Mouse (Mus musculus) lung, postnatal 0 days (tissue): ENCODE measurements around the gene 1810062G17Rik. TPM values are rescaled to one million over a fixed set of nuclear protein-coding genes. Genes with fewer than 3 reads are reported as not detected.

Experiments
- ATAC-seq: fragments of 200-750 bp; cut with Nextera tagmentation; 2 replicates; pipeline ENCODE4 v1.8.0; 2017; ENCODE audit warnings: moderate library complexity
- DNase-seq: peaks from one replicate; pipeline ENCODE4 v3.0.0-alpha.2; 2016; ENCODE audit warnings: low spot score
- H3K27ac ChIP-seq: fragments of 300-500 bp; sonication (generic); 2 replicates; pipeline ENCODE4 v1.5.1; 2014; ENCODE audit warnings: antibody characterized with exemption, mild to moderate bottlenecking, low read length, mixed read lengths
- H3K27me3 ChIP-seq: fragments of 300-500 bp; sonication (generic); replicated peaks from 2 replicates; pipeline ENCODE4 v1.6.1; 2014; ENCODE audit warnings: low read length, mixed read lengths; ENCODE audit not compliant: insufficient read depth
- H3K36me3 ChIP-seq: fragments of 300-500 bp; sonication (generic); 2 replicates; pipeline ENCODE4 v1.6.1; 2014; ENCODE audit warnings: low read length, mixed read lengths; ENCODE audit not compliant: insufficient read depth
- H3K4me1 ChIP-seq: fragments of 300-500 bp; sonication (generic); 2 replicates; pipeline ENCODE4 v1.6.1; 2014; ENCODE audit warnings: antibody characterized with exemption, low read depth, low read length, mixed read lengths; ENCODE audit not compliant: insufficient read depth
- H3K4me2 ChIP-seq: fragments of 300-500 bp; sonication (generic); replicated peaks from 2 replicates; pipeline ENCODE4 v1.6.1; 2014; ENCODE audit warnings: low read depth, mild to moderate bottlenecking, low read length, moderate library complexity, mixed read lengths
- H3K4me3 ChIP-seq: fragments of 300-500 bp; sonication (generic); 2 replicates; pipeline ENCODE4 v1.5.1; 2014; ENCODE audit warnings: low read depth, low read length
- H3K9ac ChIP-seq: fragments of 300-500 bp; sonication (generic); replicated peaks from 2 replicates; pipeline ENCODE4 v1.6.1; 2014; ENCODE audit warnings: low read depth, mild to moderate bottlenecking
- H3K9me3 ChIP-seq: fragments of 300-500 bp; sonication (generic); 2 replicates; pipeline ENCODE4 v1.6.1; 2016; ENCODE audit warnings: low read length, mixed read lengths
- CTCF ChIP-seq: IDR thresholded peaks from 2 replicates; pipeline ENCODE4 v1.5.1; 2016; ENCODE audit warnings: antibody characterized with exemption, mild to moderate bottlenecking
- EP300 ChIP-seq: IDR thresholded peaks from 2 replicates; pipeline ENCODE4 v1.6.1; 2016; ENCODE audit warnings: antibody characterized with exemption, mild to moderate bottlenecking, control low read depth
- WGBS: fragments of 180-500 bp; shearing (Covaris S2); extraction: QIAGEN DNeasy Blood & Tissue Kit; methylation state at CpG from one replicate; pipeline ENCODE4 v1.1.7; 2014; 5-methylcytosine and 5-hydroxymethylcytosine counted together
- polyA plus RNA-seq: library from polyadenylated mRNA; unstranded; fragments of >200 nt; fragmentation: Nextera tagmentation; extraction: Ambion mirVana; gene quantifications from 2 replicates; pipeline ENCODE4 v1.2.1, GENCODE M21; 2015

The 1810062G17Rik gene
- polyA plus RNA-seq: 6.9 and 8.0 TPM in 2 replicates

DNA sequence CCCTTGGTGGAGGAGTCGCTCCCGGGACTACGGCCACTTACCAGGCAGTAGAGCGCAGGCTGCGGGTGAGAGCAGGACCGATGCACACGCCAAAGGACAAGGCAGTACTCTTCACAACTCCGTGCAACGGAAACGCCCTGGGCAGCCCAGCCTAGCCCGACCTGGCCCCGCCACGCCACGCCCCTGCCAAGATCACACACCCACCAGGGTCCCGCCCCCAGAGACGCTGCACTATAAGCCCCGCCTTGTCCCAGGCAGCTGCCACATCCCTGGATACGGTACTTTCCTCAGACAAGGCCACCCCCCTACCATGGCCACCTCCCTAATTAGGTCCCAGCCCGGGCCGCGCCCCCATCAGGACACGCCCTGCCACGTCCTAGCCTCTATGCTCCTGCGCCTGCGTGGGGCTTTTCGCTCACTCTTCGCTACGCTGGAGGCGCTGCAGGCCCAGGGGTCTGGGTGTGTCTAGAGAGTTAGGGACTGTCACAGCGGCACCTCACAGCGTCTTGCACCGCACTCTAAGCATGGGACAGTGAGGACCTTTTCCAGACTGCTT is at the start of gene 1810062G17Rik, which contains the start of gene Anxa5:
TSS of gene 1810062G17Rik (plus strand) at position 406 of the 556 bp plus-strand sequence.
TSS of gene Anxa5 (minus strand) at position 363 of the 556 bp plus-strand sequence.
- Histone ChIP-seq H3K27ac (peak within 1 kb of the TSS; percentile 94), H3K4me1 (peaks cover 10% of the 10 kb centered on the region), H3K9ac (peak within 1 kb of the TSS; percentile 84), H3K9me3 (no peaks in the 10 kb centered on the region), H3K27me3 (no peaks in the 10 kb centered on the region), H3K4me2 (peak within 1 kb of the TSS; percentile 91), H3K4me3 (peak within 1 kb of the TSS; percentile 82), H3K36me3 (no peaks in the 10 kb centered on the region)
- TF ChIP-seq EP300 (no peak; the same call in 1 of the 2 replicates), CTCF (peak; percentile 87)
- DNase-seq: peak; percentile 100
- ATAC-seq: peak; percentile 99
- 1% methylated on average over 25 of the region's 32 CpGs for WGBS

- no peak for ATAC-seq
- TF ChIP-seq CTCF: no peak
- no peak for TF ChIP-seq EP300
- H3K4me3 ChIP-seq: no peak overlapping the region
- WGBS: 96% methylated on average over 8 of the region's 8 CpGs
- H3K27ac ChIP-seq: no peak overlapping the region
- no peaks in the 10 kb centered on the region for H3K27me3 ChIP-seq
- no peak overlapping the region for H3K9ac ChIP-seq
- no peak for DNase-seq
- H3K36me3 ChIP-seq: no peaks in the 10 kb centered on the region
- H3K4me1 ChIP-seq: no peaks in the 10 kb centered on the region
- H3K4me2 ChIP-seq: no peak overlapping the region
- no peaks in the 10 kb centered on the region for H3K9me3 ChIP-seq
Measured at GRCm38 (mm10) chr3:36427386-36427785, 48.4 kb upstream of the 1810062G17Rik start.

- DNase-seq (no peak), ATAC-seq (no peak)
- no peaks in the 10 kb centered on the region for H3K4me1 ChIP-seq
- 84% methylated on average over 1 of the region's 1 CpGs for WGBS
- H3K9me3 ChIP-seq: no peaks in the 10 kb centered on the region
- no peak overlapping the region for H3K27ac ChIP-seq
- H3K4me2 ChIP-seq: no peak overlapping the region
- no peak overlapping the region for H3K9ac ChIP-seq
- no peaks in the 10 kb centered on the region for H3K36me3 ChIP-seq
- no peak overlapping the region for H3K4me3 ChIP-seq
- no peaks in the 10 kb centered on the region for H3K27me3 ChIP-seq
- TF ChIP-seq EP300 (no peak), CTCF (no peak)
Measured at GRCm38 (mm10) chr3:36430360-36430759, 45.4 kb upstream of the 1810062G17Rik start.

DNA sequence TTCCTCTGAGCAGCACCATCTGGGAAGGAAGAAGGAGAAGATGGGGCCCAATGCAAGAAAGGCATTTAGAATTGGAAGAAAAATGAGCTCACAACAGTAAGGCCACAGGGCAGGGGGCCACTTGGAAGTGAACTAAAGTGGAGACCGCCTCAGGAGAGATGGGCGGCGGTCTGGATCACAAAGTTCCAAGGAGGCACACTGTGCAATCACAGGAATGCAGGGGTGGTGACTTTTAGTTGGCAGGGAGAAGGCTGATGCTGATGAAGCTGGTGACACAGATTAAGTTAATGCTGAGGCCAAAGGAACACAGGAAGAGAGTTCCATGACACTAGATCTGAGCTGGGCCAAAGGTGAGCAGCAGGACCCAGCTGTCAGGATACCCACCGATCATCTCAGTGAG is 35.5 kb upstream of the 1810062G17Rik start:
- Histone ChIP-seq H3K4me1 (no peaks in the 10 kb centered on the region), H3K27me3 (no peaks in the 10 kb centered on the region), H3K4me2 (no peak overlapping the region), H3K9me3 (no peaks in the 10 kb centered on the region), H3K9ac (no peak overlapping the region), H3K4me3 (no peak overlapping the region), H3K36me3 (no peaks in the 10 kb centered on the region), H3K27ac (no peak overlapping the region)
- ATAC-seq (peak; percentile 79), DNase-seq (peak; percentile 68)
- 47% methylated on average over 4 of the region's 4 CpGs for WGBS
- peak; percentile 56; the same call in 1 of the 2 replicates for TF ChIP-seq EP300
- TF ChIP-seq CTCF: no peak

DNA sequence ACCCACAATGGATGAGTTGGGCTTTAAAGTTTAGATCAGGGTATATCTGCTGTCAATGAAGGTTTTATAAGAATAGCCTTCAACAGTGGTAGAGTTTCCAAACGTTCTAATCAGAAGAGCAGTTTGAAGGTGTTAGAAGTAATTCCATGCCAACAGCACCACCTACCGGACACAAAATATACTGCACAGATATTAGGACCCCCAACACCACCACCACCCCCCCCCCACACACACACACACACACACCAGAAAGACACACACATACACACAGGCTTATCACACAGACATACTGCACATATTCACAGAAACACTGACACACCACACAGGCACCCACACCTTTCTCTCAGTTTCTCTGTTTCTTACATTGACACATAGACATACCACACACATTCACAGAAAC is 33.3 kb upstream of the 1810062G17Rik start:
- H3K27ac ChIP-seq: no peak overlapping the region
- H3K9ac ChIP-seq: no peak overlapping the region
- 0% methylated on average over 2 of the region's 2 CpGs for WGBS
- no peaks in the 10 kb centered on the region for H3K4me1 ChIP-seq
- DNase-seq (peak; percentile 78), ATAC-seq (peak; percentile 30)
- H3K4me2 ChIP-seq: no peak overlapping the region
- H3K9me3 ChIP-seq: no peaks in the 10 kb centered on the region
- no peak for TF ChIP-seq EP300
- peak; percentile 81 for TF ChIP-seq CTCF
- no peak overlapping the region for H3K4me3 ChIP-seq
- H3K27me3 ChIP-seq: no peaks in the 10 kb centered on the region
- no peaks in the 10 kb centered on the region for H3K36me3 ChIP-seq

GRCm38 (mm10) chr3:36446041-36446440 is 29.7 kb upstream of the 1810062G17Rik start:
- DNase-seq: no peak
- 95% methylated on average over 3 of the region's 3 CpGs for WGBS
- Histone ChIP-seq H3K4me3 (no peak overlapping the region), H3K27ac (no peak overlapping the region), H3K9ac (no peak overlapping the region), H3K4me2 (no peak overlapping the region), H3K36me3 (peaks cover 11% of the 10 kb centered on the region; the same call in 1 of the 2 replicates), H3K9me3 (no peaks in the 10 kb centered on the region), H3K4me1 (peaks cover 5% of the 10 kb centered on the region; the same call in 1 of the 2 replicates), H3K27me3 (no peaks in the 10 kb centered on the region)
- no peak for ATAC-seq
- TF ChIP-seq EP300 (no peak), CTCF (no peak)
